Mouse (Mus musculus) liver, embryonic 16.5 days (tissue): ENCODE measurements around the gene Astn2. TPM values are rescaled to one million over a fixed set of nuclear protein-coding genes. Genes with fewer than 3 reads are reported as not detected.

Experiments used
- ATAC-seq: fragments of 200-750 bp; cut with Nextera tagmentation; 2 replicates; pipeline ENCODE4 v1.8.0; 2017; ENCODE audit warnings: low read depth, mild to moderate bottlenecking, moderate number of reproducible peaks, moderate library complexity
- H3K27ac ChIP-seq: fragments of 300-500 bp; sonication (generic); 2 replicates; pipeline ENCODE4 v1.5.1; 2014; ENCODE audit warnings: mild to moderate bottlenecking, low read length
- H3K27me3 ChIP-seq: fragments of 300-500 bp; sonication (generic); 2 replicates; pipeline ENCODE4 v1.6.1; 2014; ENCODE audit warnings: low read depth, low read length, mixed read lengths; ENCODE audit not compliant: control insufficient read depth, insufficient read depth
- H3K36me3 ChIP-seq: fragments of 300-500 bp; sonication (generic); 2 replicates; pipeline ENCODE4 v1.6.1; 2014; ENCODE audit warnings: mild to moderate bottlenecking; ENCODE audit not compliant: control insufficient read depth, insufficient read depth
- H3K4me1 ChIP-seq: fragments of 300-500 bp; sonication (generic); 2 replicates; pipeline ENCODE4 v1.6.1; 2014; ENCODE audit warnings: low read depth, low read length, mixed read lengths; ENCODE audit not compliant: control insufficient read depth
- H3K4me2 ChIP-seq: fragments of 300-500 bp; sonication (generic); 2 replicates; pipeline ENCODE4 v1.6.1; 2014; ENCODE audit warnings: low read depth, low read length, mixed read lengths
- H3K4me3 ChIP-seq: fragments of 300-500 bp; sonication (generic); 2 replicates; pipeline ENCODE4 v1.5.1; 2014; ENCODE audit warnings: low read depth, mild to moderate bottlenecking, low read length
- H3K9ac ChIP-seq: fragments of 300-500 bp; sonication (generic); 2 replicates; pipeline ENCODE4 v1.6.1; 2014; ENCODE audit warnings: low read depth, low read length
- H3K9me3 ChIP-seq: fragments of 300-500 bp; sonication (generic); replicated peaks from 2 replicates; pipeline ENCODE4 v1.6.1; 2016; ENCODE audit warnings: low read length; ENCODE audit not compliant: control insufficient read depth
- WGBS: fragments of 180-500 bp; shearing (Covaris S2); extraction: QIAGEN DNeasy Blood & Tissue Kit; methylation state at CpG from one replicate; pipeline ENCODE4 v1.1.7; 2014; ENCODE audit not compliant: insufficient replicate concordance; 5-methylcytosine and 5-hydroxymethylcytosine counted together
- polyA plus RNA-seq: library from polyadenylated mRNA; unstranded; fragments of >200 nt; fragmentation: Nextera tagmentation; extraction: Ambion mirVana; gene quantifications from 2 replicates; pipeline ENCODE4 v1.2.1, GENCODE M21; 2015

Astn2 gene
- polyA plus RNA-seq, result not detected in 2 replicates

DNA sequence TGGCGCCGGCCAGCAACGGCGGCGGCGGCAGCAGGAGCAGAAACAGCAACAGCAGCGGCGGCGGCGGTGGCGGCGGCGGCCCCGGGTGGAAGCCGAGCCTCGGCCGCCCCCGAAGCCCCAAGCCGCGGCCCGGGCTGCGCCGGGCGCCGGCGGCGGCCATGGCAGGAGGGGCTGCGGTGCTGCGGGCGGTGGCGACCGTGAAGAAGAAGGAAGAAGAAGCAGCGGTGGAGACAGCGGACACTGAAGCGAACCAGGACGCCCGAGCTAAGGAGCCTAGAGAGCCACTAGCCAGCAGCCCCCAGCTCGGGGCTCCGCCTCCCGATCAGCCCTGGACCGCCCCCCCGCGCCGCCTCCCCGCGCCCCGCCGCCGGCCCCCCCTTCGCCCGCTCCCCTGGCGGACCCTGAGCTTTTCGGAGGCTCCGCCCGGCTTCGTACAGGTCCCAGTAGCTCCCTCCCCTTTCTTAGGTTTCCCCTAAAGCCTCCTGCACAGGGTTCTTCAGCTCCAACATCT, at the start of gene Astn2:
Astn2 (minus strand) TSS at position 411 of the 511 bp plus-strand sequence.
- no peak within 1 kb of the TSS for H3K27ac ChIP-seq
- no peaks in the 10 kb centered on the region for H3K4me1 ChIP-seq
- no peak within 1 kb of the TSS for H3K9ac ChIP-seq
- H3K4me2 ChIP-seq, result peak within 1 kb of the TSS; percentile 55
- H3K9me3 ChIP-seq, result no peaks in the 10 kb centered on the region
- no peaks in the 10 kb centered on the region for H3K36me3 ChIP-seq
- peaks cover 31% of the 10 kb centered on the region for H3K27me3 ChIP-seq
- H3K4me3 ChIP-seq, result peak within 1 kb of the TSS; percentile 46
- under 1% methylated on average over 43 of the region's 56 CpGs for WGBS
- no peak for ATAC-seq

DNA sequence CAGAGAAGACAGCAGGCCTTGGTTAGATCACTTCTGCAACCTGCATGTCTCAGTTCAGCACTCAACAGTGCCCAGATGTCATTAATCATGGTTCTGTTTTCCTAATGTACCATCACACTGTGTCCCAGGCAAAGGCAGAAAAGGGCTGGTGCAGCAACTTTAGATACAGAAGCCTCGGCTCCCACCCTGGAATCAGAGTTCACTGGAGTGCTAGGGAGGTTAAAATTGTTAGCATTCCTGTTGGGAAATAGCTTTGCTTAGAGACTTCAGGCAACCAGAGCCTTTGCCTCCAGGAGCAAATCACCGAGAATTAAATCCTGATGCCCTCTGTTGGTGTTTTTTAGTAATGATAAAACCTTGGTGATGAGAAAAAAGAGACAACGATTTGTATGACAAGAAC, 45.7 kb upstream of the Astn2 start:
- ATAC-seq, result no peak
- Histone ChIP-seq H3K9me3 (no peaks in the 10 kb centered on the region), H3K4me3 (no peak overlapping the region)

DNA sequence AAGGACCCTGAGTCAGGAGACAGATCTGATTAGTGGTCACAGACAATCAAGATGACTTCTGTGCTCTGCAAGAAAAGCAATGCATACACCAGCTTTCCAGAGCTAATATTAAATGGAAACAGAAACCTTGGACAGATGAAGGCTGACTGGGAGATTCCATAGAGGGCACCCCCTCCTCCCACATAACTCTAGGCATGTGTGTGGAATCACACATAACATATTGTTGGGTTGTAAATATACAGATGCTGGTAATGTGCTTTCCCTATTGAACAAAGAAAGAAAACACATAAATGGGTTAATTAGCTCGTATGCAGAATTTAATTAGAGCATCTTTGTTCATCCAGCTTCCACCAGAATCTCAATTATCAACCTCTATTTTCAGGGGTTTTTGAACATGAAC, 26.8 kb upstream of the Astn2 start:
- WGBS, result 19% methylated on average over 1 of the region's 1 CpGs
- Histone ChIP-seq H3K36me3 (no peaks in the 10 kb centered on the region), H3K27ac (no peak overlapping the region), H3K4me1 (no peaks in the 10 kb centered on the region), H3K27me3 (no peaks in the 10 kb centered on the region), H3K4me3 (no peak overlapping the region), H3K9ac (no peak overlapping the region), H3K4me2 (no peak overlapping the region), H3K9me3 (no peaks in the 10 kb centered on the region)
- ATAC-seq, result no peak

More for the DNA sequence above, 45.7 kb upstream of the Astn2 start:
- Histone ChIP-seq H3K9ac (no peak overlapping the region), H3K4me2 (no peak overlapping the region), H3K27ac (no peak overlapping the region), H3K27me3 (no peaks in the 10 kb centered on the region), H3K4me1 (no peaks in the 10 kb centered on the region), H3K36me3 (no peaks in the 10 kb centered on the region)
- 34% methylated on average over 3 of the region's 3 CpGs for WGBS

DNA sequence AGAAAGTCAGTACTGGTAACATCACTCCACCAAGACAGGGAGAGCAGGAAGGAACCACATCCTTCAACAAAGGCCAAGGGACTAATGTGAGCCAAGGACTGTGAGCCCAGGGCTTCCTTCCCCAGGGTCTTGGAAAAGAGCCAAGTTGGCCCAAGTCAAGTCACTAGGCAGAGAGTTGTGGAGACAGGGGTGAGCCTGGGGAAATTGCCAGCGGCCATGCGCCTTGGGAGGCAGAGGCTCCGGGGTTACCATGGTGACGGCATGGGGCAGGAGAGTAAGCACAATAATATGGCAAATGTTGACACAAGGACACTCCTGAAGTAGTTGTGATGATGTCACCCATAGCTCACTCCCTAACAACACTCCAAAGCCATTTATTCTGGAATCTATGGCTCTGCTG, 21.4 kb upstream of the Astn2 start:
- no peaks in the 10 kb centered on the region for H3K9me3 ChIP-seq
- H3K9ac ChIP-seq, result no peak overlapping the region
- no peak overlapping the region for H3K27ac ChIP-seq
- no peaks in the 10 kb centered on the region for H3K36me3 ChIP-seq
- ATAC-seq, result no peak
- no peaks in the 10 kb centered on the region for H3K4me1 ChIP-seq
- no peak overlapping the region for H3K4me2 ChIP-seq
- no peaks in the 10 kb centered on the region for H3K27me3 ChIP-seq
- WGBS, result 69% methylated on average over 4 of the region's 4 CpGs
- no peak overlapping the region for H3K4me3 ChIP-seq

DNA sequence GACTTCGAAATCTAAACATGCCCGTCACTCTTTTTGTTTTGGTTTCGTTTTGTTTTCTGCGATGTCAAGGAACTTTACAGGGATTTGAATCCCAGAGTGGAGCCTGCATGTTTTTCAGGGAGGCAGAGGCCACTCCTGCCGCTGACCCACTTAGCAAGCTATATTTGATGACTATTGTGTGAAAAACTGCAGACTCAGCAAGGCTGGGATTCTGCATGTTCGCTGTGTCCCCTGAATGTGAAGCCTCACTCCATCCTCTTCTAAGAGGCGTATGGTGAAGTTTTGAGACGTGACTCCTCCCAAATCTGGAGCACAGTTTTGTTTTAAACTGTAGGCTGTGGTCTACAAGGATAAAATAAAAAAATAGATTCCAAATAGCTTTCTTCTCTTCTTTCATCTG, 10.4 kb upstream of the Astn2 start:
- no peaks in the 10 kb centered on the region for H3K36me3 ChIP-seq
- no peaks in the 10 kb centered on the region for H3K27me3 ChIP-seq
- no peak for ATAC-seq
- H3K9ac ChIP-seq, result no peak overlapping the region
- H3K4me3 ChIP-seq, result no peak overlapping the region
- WGBS, result 55% methylated on average over 8 of the region's 8 CpGs
- H3K27ac ChIP-seq, result no peak overlapping the region
- no peaks in the 10 kb centered on the region for H3K4me1 ChIP-seq
- no peaks in the 10 kb centered on the region for H3K9me3 ChIP-seq
- no peak overlapping the region for H3K4me2 ChIP-seq

DNA sequence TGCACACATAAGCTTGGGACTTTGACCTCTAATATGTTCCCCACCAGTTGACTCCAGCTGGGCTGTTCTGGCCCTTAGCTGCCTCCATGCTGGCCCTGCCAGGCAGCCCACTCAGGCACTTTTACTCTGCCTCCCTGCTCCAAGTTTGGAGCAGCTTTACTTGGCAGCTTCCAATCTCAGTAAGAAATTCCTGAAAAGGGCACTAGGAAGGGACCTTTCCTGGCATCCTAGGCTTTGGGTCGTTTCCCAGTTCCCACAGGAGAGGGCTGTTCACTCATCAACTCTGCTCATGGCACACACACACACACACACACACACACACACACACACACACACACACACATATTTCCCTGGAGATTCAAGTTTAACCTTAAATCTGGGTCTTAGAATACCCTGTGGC, 675 bp upstream of the Astn2 start:
- Histone ChIP-seq H3K9me3 (no peaks in the 10 kb centered on the region), H3K4me1 (no peaks in the 10 kb centered on the region), H3K36me3 (no peaks in the 10 kb centered on the region), H3K4me2 (no peak overlapping the region), H3K27me3 (peaks cover 31% of the 10 kb centered on the region), H3K4me3 (no peak overlapping the region), H3K27ac (no peak overlapping the region), H3K9ac (no peak overlapping the region)
- ATAC-seq, result no peak
- WGBS, result 13% methylated on average over 1 of the region's 1 CpGs

DNA sequence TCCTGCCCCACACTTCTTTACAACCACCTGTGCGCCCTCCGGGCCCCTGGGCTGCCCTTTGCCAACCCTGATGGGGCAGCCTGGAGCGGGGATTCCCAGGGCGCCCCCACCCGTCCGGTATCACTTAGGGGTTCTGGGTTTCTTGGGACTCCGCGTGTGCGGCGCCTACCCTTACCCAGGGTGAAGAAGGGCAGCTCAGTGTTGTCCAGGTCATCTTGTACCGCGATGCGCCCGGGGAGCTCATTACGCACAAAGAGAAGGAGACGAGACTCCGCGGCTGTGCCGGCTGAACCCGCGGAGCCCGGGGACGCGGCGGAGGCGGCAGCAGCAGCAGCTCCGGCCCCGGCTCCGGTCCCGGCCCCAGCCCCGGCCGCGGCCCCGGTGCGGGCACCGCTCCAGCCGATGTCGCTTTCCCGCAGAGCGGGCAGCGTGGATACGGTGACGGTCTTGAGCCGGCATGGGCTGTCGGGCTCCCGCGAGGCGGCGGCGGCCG, 657 bp downstream of the Astn2 start:
- Histone ChIP-seq H3K4me3 (peak overlapping the region; percentile 46), H3K4me2 (peak overlapping the region; percentile 55), H3K27ac (no peak overlapping the region), H3K9me3 (no peaks in the 10 kb centered on the region), H3K27me3 (peaks cover 31% of the 10 kb centered on the region), H3K9ac (no peak overlapping the region), H3K4me1 (no peaks in the 10 kb centered on the region), H3K36me3 (no peaks in the 10 kb centered on the region)
- 3% methylated on average over 34 of the region's 51 CpGs for WGBS
- ATAC-seq, result no peak

DNA sequence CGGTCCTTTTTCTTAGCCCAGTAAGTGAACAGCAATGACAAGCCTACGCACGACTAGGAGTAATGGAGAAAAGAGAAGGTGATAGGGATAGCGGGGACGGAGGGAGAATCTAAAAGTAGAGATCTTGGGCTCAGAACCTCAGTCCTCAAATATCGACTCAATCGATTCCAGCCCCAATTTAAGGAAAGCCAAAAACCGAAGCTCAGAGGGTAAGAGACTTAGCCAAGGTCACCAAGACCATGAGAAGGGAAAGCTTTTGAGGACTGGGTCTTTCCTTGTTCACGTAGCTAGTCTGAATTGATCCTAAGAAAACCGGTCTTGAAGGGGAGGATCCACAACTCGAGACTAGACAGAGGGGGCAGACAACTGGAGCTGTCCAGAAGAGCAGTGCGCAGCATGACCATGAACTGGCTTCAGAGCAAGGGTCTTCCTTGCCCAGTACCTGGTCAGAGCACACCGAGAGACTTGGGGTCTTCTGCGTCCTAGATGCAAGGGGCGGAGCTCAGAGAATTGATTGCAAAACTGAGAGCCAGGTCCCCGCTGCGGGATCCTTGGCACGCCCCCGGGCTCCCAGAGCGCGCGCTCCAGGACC, 1.2 kb downstream of the Astn2 start:
- H3K27ac ChIP-seq, result no peak overlapping the region
- no peak for ATAC-seq
- peaks cover 31% of the 10 kb centered on the region for H3K27me3 ChIP-seq
- no peaks in the 10 kb centered on the region for H3K36me3 ChIP-seq
- peak overlapping the region; percentile 46 for H3K4me3 ChIP-seq
- no peak overlapping the region for H3K9ac ChIP-seq
- H3K9me3 ChIP-seq, result no peaks in the 10 kb centered on the region
- H3K4me2 ChIP-seq, result peak overlapping the region; percentile 55
- WGBS, result 1% methylated on average over 22 of the region's 22 CpGs
- H3K4me1 ChIP-seq, result no peaks in the 10 kb centered on the region

DNA sequence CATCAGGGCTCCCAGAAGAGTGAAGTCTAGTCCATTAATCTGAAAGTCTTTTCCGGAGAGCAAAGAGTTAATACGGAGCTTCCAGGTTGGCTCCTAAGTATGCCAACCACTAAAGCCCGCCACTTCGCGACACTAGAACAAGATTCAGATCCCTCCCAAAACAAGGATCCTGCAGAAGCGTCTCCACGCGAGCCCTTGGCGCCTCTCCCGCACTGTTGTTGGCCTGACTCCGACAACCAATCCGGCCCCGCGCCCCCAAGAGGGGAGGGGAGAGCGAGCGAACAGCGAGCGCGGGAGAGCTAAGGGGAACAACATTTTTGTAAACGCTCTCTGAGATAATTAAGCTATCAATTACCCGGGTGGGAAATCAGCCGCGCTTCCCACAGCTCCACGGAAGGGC, 1.8 kb downstream of the Astn2 start:
- no peak overlapping the region for H3K9ac ChIP-seq
- WGBS, result 1% methylated on average over 24 of the region's 24 CpGs
- ATAC-seq, result no peak
- peak overlapping the region; percentile 6; the same call in 1 of the 2 replicates for H3K4me3 ChIP-seq
- H3K27ac ChIP-seq, result no peak overlapping the region
- H3K27me3 ChIP-seq, result peaks cover 31% of the 10 kb centered on the region
- no peaks in the 10 kb centered on the region for H3K36me3 ChIP-seq
- no peaks in the 10 kb centered on the region for H3K9me3 ChIP-seq
- H3K4me2 ChIP-seq, result 0 out of 2 replicates have a peak overlapping the region, but pooled peaks have one; percentile 13
- H3K4me1 ChIP-seq, result no peaks in the 10 kb centered on the region
